Mouse (Mus musculus): Measurements from ENCODE around the gene Iqgap1. TPM values are rescaled to one million over a fixed set of nuclear protein-coding genes. Genes with fewer than 3 reads are reported as not detected.

Gene Iqgap1
- polyA plus RNA-seq, 1 experiment from 2014 or later, result 21.7 TPM

DNA sequence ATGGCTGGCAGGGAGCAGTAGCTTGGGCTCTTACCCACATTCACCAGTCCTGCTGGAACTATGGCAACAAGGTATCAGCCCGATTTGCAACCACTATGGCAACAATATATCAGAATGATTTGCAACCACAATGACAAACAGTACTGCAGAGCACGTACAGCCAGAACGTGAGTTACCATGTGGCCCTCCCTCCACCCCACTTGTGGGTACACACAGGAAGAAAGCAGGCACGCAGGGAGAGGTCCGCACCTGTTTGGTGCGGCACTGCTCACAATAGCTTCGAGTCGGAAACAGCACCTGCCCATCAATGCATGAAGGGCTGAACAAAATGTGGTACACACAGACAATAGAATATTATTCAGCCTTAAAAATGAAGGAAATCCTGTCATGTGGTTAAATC is 107.3 kb downstream of the Iqgap1 start:
- no peaks in the 10 kb centered on the region for H3K27me3 ChIP-seq
- peaks cover 43% of the 10 kb centered on the region for H3K36me3 ChIP-seq

DNA sequence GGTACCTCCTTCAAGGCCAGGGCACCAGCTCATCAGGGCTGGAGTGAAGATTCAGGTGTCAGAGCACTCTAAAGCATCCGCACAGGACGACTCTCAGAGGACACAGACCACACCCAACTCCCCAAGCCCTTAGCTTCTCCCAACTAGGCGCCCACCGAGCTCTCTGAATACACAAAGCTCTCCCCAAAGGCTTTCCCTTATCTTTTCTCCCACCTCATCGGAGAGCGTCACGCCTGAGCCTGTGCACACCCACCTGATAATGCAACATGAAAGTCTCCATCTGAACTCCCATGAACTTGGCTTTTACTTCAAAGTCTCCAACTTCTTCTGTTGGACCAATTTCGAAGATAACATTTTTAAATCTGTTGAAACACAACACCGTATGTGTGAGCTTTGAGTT is 109.0 kb downstream of the Iqgap1 start:
- no peak overlapping the region for H3K27ac ChIP-seq (replicated peaks)
- H3K27me3 ChIP-seq, result no peaks in the 10 kb centered on the region
- no peak for ATAC-seq (replicated peaks)
- no peaks in the 10 kb centered on the region for H3K4me1 ChIP-seq
- WGBS, result 87% methylated on average over 9 of the region's 9 CpGs
- H3K9me3 ChIP-seq, result no peaks in the 10 kb centered on the region
- peaks cover 33% of the 10 kb centered on the region for H3K36me3 ChIP-seq
- H3K9ac ChIP-seq (replicated peaks), result no peak overlapping the region
- H3K4me3 ChIP-seq, result no peak overlapping the region
- no peak overlapping the region for H3K4me2 ChIP-seq (replicated peaks)

More for the DNA sequence above, 107.3 kb downstream of the Iqgap1 start:
- 83% methylated on average over 8 of the region's 8 CpGs for WGBS
- Histone ChIP-seq H3K27ac (replicated peaks) (no peak overlapping the region), H3K9ac (replicated peaks) (no peak overlapping the region), H3K4me3 (no peak overlapping the region), H3K4me1 (no peaks in the 10 kb centered on the region), H3K4me2 (replicated peaks) (no peak overlapping the region), H3K9me3 (no peaks in the 10 kb centered on the region)
- ATAC-seq (replicated peaks), result no peak

DNA sequence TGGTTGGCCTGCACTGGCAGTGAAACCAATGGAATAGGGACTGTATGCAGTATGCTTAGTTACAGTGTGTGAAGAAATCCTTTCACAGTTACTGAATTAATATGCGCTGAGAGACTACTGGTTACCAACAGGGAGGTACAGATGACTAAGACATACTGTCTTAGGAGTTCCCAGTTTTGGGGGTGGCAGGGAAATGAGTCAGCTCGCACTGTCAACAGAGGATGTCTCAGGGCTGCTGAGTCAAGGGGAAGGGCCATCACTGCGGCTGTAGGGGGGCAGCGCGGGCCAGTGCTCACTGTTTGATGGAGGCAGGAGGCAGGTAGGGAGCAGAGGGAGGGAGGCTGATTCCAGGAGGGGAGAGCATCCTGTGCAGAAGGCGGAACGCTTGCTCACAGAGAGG is 110.5 kb downstream of the Iqgap1 start:
- no peak overlapping the region for H3K4me3 ChIP-seq
- H3K9me3 ChIP-seq, result no peaks in the 10 kb centered on the region
- H3K4me2 ChIP-seq (replicated peaks), result no peak overlapping the region
- H3K27me3 ChIP-seq, result no peaks in the 10 kb centered on the region
- H3K4me1 ChIP-seq, result no peaks in the 10 kb centered on the region
- H3K9ac ChIP-seq (replicated peaks), result no peak overlapping the region
- H3K27ac ChIP-seq (replicated peaks), result no peak overlapping the region
- 90% methylated on average over 7 of the region's 7 CpGs for WGBS
- H3K36me3 ChIP-seq, result peaks cover 33% of the 10 kb centered on the region
- 0 out of 2 replicates have a peak, but pooled peaks have one; percentile 35 for ATAC-seq (replicated peaks)

DNA sequence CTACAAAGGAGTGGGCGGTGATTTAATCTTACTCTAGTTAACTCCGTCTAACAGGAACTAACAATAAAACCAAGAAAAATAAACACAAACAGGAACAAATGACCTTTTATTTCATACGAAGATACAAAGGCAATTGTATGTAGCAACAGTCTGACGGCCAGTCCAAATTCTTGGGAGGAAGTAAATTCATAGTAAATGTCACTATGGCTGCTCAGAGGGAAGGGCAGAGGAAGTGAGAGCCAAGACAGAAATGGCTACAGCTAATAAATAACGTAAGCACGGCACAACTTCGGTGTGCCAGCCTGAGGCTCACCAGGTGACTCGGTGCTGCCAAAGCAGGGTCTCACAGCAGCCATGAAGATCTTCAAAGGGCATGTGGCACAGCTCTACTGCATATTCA is 114.3 kb downstream of the Iqgap1 start:
- no peaks in the 10 kb centered on the region for H3K9me3 ChIP-seq
- no peak overlapping the region for H3K27ac ChIP-seq (replicated peaks)
- H3K27me3 ChIP-seq, result no peaks in the 10 kb centered on the region
- H3K4me1 ChIP-seq, result no peaks in the 10 kb centered on the region
- WGBS, result 76% methylated on average over 8 of the region's 8 CpGs
- no peak overlapping the region for H3K4me3 ChIP-seq
- ATAC-seq (replicated peaks), result no peak
- H3K36me3 ChIP-seq, result peaks cover 26% of the 10 kb centered on the region
- H3K9ac ChIP-seq (replicated peaks), result no peak overlapping the region
- H3K4me2 ChIP-seq (replicated peaks), result no peak overlapping the region

DNA sequence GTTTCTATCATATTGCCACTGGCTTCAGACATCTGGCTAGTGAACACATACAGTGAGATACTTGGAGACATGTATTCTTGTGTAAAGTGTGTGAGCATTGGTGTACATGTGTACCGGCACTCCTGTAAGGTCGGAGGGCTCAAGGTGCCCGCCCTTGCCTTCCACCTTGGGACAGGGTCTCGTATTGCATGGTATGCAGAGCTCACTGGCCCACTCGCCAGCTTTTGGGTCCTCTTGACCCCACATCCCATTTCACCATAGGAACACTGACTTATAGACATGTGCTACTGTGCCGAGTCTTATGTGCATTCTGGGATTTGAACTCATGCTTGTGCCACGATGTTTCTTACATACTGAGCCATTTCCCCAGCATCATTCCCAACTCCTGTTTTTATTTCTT is 115.4 kb downstream of the Iqgap1 start:
- Histone ChIP-seq H3K9ac (replicated peaks) (no peak overlapping the region), H3K4me3 (no peak overlapping the region), H3K27ac (replicated peaks) (no peak overlapping the region), H3K4me1 (no peaks in the 10 kb centered on the region), H3K27me3 (no peaks in the 10 kb centered on the region), H3K9me3 (no peaks in the 10 kb centered on the region), H3K4me2 (replicated peaks) (no peak overlapping the region), H3K36me3 (peaks cover 16% of the 10 kb centered on the region; the same call in 1 of the 2 replicates)
- ATAC-seq (replicated peaks), result no peak
- WGBS, result 91% methylated on average over 7 of the region's 7 CpGs

DNA sequence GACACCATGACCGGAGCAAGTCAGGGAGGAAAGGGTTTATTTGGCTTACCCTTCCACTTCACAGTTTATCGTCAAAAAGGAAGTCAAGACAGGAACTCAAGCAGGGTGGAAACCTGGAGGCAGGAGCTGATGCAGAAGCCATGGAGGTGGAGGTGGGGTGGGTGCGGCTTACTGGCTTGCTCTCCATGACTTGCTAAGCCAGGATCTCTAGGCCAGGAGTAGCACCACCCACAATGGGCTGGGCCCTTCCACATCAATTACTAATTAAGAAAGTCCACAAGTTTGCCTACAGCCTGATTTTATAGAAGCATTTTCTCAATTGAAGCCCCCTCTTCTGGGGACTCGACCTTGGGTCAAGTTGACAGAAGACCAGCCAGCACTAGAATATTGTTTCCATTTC is 121.7 kb downstream of the Iqgap1 start:
- 87% methylated on average over 4 of the region's 4 CpGs for WGBS

DNA sequence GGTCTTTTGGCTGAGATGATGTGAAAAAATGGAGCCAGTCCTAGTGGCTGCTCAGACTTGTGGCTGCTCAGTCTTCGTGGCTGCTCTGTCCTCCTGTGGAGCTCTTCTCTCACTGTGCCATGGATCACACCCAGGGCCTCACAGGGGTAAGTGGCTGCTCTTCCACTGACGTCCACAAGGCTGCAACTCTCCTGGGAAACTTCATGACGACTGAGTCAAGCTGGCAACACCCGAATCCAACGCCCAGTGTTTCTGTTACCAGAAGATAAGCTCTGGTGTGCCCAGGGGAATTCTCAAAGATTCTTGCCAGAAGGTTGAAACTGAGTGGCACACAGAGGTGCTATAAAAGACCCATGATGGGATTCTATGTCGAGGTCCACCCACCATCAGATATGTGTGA is 123.3 kb downstream of the Iqgap1 start:
- Histone ChIP-seq H3K4me2 (replicated peaks) (no peak overlapping the region), H3K27ac (replicated peaks) (no peak overlapping the region), H3K9ac (replicated peaks) (no peak overlapping the region), H3K27me3 (no peaks in the 10 kb centered on the region), H3K36me3 (no peaks in the 10 kb centered on the region), H3K9me3 (no peaks in the 10 kb centered on the region), H3K4me3 (no peak overlapping the region), H3K4me1 (no peaks in the 10 kb centered on the region)
- no peak for ATAC-seq (replicated peaks)
- WGBS, result 67% methylated on average over 6 of the region's 6 CpGs

More for the DNA sequence above, 121.7 kb downstream of the Iqgap1 start:
- no peak for ATAC-seq (replicated peaks)
- Histone ChIP-seq H3K27ac (replicated peaks) (no peak overlapping the region), H3K4me1 (no peaks in the 10 kb centered on the region), H3K36me3 (no peaks in the 10 kb centered on the region), H3K4me3 (no peak overlapping the region), H3K4me2 (replicated peaks) (no peak overlapping the region), H3K27me3 (no peaks in the 10 kb centered on the region), H3K9me3 (no peaks in the 10 kb centered on the region), H3K9ac (replicated peaks) (no peak overlapping the region)

DNA sequence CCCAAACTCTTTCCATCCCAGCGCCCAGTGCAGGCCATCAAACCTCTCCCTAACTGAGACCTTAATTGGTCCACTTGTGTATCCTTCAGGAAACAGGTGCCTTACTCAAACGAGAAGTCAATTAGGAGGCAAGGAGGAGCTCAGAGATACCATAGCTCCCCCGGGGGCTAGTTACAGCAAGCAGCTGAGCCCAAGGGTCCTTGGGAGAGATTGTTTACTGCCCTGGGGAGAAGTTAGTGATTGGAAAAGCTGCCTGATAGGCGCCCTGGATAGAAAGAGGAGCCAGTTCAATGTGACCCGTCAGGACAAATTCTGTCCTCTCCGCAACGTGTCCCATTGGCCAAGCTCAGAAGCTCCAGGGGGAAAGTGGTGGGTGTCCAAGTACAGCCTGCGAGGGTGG is 126.1 kb downstream of the Iqgap1 start:
- Histone ChIP-seq H3K9ac (replicated peaks) (no peak overlapping the region), H3K4me2 (replicated peaks) (no peak overlapping the region), H3K36me3 (no peaks in the 10 kb centered on the region), H3K27ac (replicated peaks) (no peak overlapping the region), H3K27me3 (no peaks in the 10 kb centered on the region), H3K4me3 (no peak overlapping the region), H3K4me1 (no peaks in the 10 kb centered on the region), H3K9me3 (no peaks in the 10 kb centered on the region)
- 64% methylated on average over 8 of the region's 8 CpGs for WGBS
- ATAC-seq (replicated peaks), result no peak

DNA sequence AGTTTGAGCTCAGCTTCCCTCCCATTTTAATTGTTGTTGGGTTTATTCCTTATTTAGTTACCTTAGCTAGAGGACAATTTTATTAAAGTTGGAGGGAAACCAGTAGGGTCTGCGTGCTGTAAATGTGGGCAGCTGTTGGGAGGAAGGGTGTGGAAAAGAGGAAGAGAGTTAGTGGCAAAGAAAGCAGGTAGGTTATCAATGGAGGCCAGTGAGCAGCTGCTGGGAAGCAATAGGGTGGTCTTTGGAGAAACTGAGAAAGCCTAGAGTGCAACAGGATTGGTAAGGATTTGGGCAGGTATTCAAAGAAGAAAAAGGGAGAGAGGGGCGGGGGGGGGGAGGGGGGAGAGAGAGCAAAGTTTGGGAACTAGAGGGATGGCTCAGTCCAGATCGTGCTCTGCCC is 126.8 kb downstream of the Iqgap1 start:
- ATAC-seq (replicated peaks), result no peak
- Histone ChIP-seq H3K4me1 (no peaks in the 10 kb centered on the region), H3K27me3 (no peaks in the 10 kb centered on the region), H3K9ac (replicated peaks) (no peak overlapping the region), H3K4me3 (no peak overlapping the region), H3K27ac (replicated peaks) (no peak overlapping the region), H3K36me3 (no peaks in the 10 kb centered on the region), H3K4me2 (replicated peaks) (no peak overlapping the region), H3K9me3 (no peaks in the 10 kb centered on the region)
- WGBS, result 70% methylated on average over 3 of the region's 3 CpGs

DNA sequence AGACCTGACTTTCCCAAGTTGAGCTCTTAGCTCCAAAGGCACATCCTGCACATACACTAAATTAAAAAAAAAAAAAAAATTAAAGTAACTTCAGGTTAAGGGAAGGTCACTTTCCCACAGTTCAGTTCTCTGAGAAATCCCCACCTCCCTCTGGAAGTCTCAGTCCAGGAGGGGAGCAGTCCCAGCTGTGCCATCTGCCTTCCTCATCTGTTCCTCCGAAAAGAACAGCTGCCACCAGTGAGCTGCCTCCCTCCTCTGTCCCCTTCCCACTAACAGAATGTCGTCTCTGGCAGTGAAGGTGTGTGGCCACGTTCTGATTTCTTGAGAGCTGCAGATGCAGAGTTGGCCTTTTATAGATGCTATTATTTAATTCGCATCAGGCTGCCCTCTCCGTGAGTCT is 127.9 kb downstream of the Iqgap1 start:
- no peak for ATAC-seq (replicated peaks)
- H3K27me3 ChIP-seq, result no peaks in the 10 kb centered on the region
- H3K9me3 ChIP-seq, result no peaks in the 10 kb centered on the region
- no peaks in the 10 kb centered on the region for H3K36me3 ChIP-seq
- no peaks in the 10 kb centered on the region for H3K4me1 ChIP-seq
- no peak overlapping the region for H3K9ac ChIP-seq (replicated peaks)
- WGBS, result 77% methylated on average over 5 of the region's 5 CpGs
- H3K4me2 ChIP-seq (replicated peaks), result no peak overlapping the region
- no peak overlapping the region for H3K4me3 ChIP-seq
- no peak overlapping the region for H3K27ac ChIP-seq (replicated peaks)

DNA sequence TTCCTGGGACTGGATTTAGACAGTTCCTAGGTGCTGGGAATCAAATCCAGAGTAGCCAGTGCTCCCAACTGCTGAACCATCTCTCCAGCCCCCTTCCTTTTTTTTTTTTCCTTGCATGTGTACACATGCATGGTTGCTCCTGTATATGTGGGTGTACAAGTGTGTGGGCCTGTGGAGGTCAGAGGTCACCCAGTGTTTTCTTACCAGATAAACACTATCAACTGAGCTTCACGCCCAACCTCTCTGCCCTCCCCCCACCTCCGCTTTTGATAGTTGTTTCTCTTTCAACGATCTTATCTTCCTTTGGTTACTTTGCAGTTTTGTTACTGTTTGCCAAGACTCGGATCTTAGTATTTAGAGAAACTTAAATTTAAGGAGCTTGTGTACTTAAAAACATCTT is 128.9 kb downstream of the Iqgap1 start:
- Histone ChIP-seq H3K4me2 (replicated peaks) (no peak overlapping the region), H3K27ac (replicated peaks) (no peak overlapping the region), H3K9ac (replicated peaks) (no peak overlapping the region), H3K4me1 (no peaks in the 10 kb centered on the region), H3K27me3 (no peaks in the 10 kb centered on the region), H3K4me3 (no peak overlapping the region), H3K36me3 (no peaks in the 10 kb centered on the region), H3K9me3 (no peaks in the 10 kb centered on the region)
- WGBS, result 84% methylated on average over 4 of the region's 4 CpGs
- ATAC-seq (replicated peaks), result no peak

DNA sequence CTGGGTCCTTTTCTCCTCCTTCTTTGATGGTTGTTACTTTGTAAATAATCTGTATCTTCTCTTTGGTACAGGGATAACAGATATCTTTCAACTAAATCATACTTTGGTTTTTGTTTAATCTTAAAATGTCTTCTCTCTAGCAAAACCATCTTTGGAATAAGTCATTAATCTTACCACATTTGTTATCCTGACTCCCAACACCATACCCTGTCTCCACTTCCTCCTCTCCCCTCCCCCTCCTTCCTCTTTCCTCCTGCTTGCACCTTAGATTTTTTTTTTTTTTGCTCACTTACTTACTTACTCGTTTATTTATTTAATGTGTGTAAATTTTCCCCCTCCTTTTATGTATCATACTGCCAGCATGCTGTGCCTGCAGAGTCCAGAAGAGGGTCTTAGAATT is 129.4 kb downstream of the Iqgap1 start:
- Histone ChIP-seq H3K4me2 (replicated peaks) (no peak overlapping the region), H3K4me3 (no peak overlapping the region), H3K4me1 (peaks cover 3% of the 10 kb centered on the region; the same call in 1 of the 2 replicates), H3K27me3 (no peaks in the 10 kb centered on the region), H3K9ac (replicated peaks) (no peak overlapping the region), H3K36me3 (no peaks in the 10 kb centered on the region), H3K9me3 (no peaks in the 10 kb centered on the region), H3K27ac (replicated peaks) (no peak overlapping the region)
- ATAC-seq (replicated peaks), result no peak
- 64% methylated on average over 1 of the region's 1 CpGs for WGBS

DNA sequence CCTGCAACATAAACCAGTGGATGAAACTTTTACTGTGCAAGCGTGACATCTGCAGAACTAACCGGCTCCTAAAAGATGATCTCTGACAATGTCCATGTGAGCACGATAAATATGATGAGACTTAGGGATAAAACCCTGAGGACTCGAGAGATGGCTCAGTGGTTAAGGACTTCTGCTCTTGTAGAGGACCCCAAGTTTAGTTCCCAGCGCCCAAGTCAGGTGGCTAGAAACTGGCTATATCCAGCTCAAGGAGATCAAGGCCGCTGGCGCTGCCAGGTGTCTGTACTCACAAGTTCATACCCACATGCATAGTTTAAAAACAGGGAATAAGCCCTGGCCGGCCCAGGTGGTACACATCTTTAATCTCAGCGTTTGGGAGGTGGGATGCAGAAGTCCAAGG is 133.3 kb downstream of the Iqgap1 start:
- Histone ChIP-seq H3K27me3 (no peaks in the 10 kb centered on the region), H3K36me3 (no peaks in the 10 kb centered on the region), H3K9ac (replicated peaks) (no peak overlapping the region), H3K27ac (replicated peaks) (no peak overlapping the region), H3K9me3 (no peaks in the 10 kb centered on the region), H3K4me3 (no peak overlapping the region), H3K4me2 (replicated peaks) (no peak overlapping the region), H3K4me1 (peaks cover 25% of the 10 kb centered on the region)
- WGBS, result 95% methylated on average over 9 of the region's 9 CpGs
- no peak for ATAC-seq (replicated peaks)
